Mouse (Mus musculus) right cerebral cortex, postnatal 25 days (tissue): ENCODE data around the gene Sv2a.
"Not testable (repeated sequence)": the region's sequence is repeated elsewhere in the genome, so short reads cannot be mapped to it uniquely, and the experiment has no call there.

Source experiments
- DNase-seq: peaks from one replicate; pipeline ENCODE4 v3.0.0; 2022

Sv2a gene

DNA sequence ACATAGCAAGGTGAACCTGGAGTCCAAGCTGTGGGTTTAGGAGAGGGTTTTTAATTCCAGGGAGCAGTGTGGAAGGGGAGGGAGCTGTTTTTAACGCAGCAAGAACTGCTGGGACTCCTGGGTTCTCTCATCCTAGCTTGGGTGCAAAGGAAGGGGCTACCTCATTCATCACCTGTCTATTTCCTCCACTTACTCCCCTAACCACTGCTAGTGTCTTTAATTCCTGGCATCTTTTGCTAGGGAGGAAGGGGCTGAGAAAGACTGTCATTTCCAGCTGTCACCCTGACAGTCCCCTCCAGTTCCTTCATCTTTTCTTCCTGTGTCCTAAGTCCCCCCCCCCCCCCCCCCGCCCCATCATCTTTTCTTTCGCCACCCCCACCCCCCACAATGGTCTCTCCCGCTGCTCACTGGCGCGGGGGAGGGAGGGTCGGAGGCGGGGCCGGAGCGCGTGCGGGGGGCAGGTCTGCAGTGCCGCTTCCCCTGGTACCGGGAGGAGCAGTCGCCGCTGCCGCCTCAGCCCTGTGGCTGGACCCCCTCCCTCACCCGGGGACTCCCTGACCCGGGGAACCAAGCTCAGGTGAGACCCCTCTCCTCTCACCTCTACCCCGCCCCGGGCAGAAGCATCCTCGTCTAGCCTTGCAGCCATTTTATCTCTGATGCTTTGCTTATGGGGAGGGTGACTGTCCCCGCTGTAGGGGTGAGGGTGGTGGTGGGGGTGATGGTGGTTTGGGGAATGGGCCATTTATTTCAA lies at the start of gene Sv2a:
TSS of gene Sv2a (plus strand) at position 425 of the 751 bp plus-strand sequence.
- peak; percentile 79 for DNase-seq

DNA sequence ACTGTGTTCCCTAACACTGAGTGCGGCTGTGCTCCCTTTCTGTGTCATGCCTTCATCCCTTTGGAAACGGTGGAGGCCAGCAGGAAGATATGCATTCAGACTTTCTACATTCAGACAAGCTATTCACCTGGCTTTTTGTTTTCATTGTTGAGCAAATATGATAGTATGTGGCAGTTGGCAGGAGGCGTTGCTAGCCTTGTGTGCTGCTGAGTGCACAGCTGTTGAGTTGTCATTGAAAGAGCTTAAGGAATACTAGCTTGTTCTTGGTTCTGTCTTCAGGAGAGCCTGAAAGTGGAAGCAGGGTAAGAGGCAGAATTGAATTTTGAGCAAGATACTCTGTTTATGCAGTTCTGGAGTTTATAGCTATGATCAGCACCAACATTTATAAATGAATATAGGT lies 48.5 kb upstream of the Sv2a start:
- no peak for DNase-seq

DNA sequence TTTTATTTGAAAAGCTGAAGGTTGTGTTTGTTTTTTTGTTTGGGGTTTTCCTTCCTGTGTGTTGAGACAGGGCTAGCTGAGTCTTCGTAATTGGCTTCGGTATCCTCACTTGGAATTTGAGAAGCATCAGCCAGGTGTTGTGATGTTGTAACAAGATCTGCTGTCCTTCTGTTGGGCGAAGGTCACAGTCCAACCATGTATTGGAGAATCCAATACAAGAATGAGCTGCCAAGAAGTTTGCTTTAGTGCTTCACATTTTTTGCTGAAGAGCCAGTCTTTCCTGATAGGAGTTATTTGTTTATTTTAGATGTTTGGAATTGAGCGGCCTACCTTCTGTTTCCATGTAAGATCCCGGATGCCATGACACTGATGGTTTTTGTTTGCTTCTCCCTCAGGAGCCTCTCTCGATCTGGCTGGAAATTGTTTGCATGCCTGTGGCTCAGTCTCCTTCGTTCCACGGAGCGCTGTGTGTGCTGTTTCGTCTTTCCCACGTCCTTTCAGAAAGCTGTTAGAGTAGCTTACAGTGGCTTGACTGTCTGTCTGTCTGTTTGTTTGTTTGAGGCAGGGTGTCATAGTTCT lies 47.5 kb upstream of the Sv2a start:
- no peak for DNase-seq

- no peak for DNase-seq
These were observed 45.9 kb upstream of the Sv2a start for GRCm38 (mm10) chr3:96135011-96135410.

GRCm38 (mm10) chr3:96147950-96148349 lies 33.0 kb upstream of the Sv2a start:
- DNase-seq: peak; percentile 41

DNA sequence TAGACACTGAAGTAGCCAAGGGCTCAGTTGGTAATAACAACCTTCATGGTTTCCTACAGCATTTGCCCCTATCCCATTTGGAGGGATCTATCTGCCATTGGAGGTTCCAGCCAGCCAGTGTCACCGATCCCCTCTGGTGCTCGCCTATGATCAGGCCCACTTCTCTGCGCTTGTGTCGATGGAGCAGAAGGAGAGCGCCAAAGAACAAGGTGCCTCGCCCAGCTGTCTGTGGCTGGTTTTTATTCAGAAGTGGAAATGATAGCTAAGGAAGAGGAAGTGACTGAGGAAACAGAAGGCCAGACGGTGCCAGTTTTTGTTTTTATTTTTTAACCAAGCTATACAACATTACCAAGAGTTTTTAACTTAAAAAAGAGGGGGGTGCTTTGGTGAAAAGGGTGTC lies 29.1 kb upstream of the Sv2a start:
- no peak for DNase-seq

- DNase-seq: no peak
These were observed 28.3 kb upstream of the Sv2a start for GRCm38 (mm10) chr3:96152611-96153010.

- DNase-seq: no peak
These were observed 25.4 kb upstream of the Sv2a start for GRCm38 (mm10) chr3:96155501-96155900.

- no peak for DNase-seq
These were observed 21.1 kb upstream of the Sv2a start for GRCm38 (mm10) chr3:96159820-96160219.

DNA sequence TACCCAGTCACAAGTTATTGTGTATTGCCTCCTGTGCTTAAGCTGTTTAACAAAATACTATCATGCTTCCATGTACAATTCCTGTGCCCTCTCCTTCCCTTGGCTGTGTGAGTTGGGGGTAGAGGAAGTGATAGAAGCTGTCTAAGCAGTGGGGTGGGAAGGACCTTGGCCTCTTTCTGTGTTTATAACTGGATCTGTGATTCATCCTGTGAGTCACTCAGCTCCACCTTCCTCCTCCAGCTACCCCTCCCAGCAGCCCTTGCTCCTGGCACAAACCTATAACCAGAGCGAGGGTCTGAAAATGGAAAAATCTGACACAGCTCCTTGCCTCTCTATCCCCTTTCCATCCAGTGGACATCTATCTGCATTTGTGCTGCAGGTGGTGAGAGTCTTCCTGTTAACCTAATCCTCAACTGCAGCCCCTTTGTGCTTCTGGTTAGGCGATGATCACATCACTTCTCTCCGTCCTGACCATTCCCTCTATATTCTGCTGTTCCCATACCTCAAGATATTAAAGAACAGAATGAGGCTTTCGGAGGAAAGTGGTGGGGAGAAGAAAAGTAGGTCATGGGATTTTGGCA lies 20.6 kb upstream of the Sv2a start:
- DNase-seq: peak; percentile 59

DNA sequence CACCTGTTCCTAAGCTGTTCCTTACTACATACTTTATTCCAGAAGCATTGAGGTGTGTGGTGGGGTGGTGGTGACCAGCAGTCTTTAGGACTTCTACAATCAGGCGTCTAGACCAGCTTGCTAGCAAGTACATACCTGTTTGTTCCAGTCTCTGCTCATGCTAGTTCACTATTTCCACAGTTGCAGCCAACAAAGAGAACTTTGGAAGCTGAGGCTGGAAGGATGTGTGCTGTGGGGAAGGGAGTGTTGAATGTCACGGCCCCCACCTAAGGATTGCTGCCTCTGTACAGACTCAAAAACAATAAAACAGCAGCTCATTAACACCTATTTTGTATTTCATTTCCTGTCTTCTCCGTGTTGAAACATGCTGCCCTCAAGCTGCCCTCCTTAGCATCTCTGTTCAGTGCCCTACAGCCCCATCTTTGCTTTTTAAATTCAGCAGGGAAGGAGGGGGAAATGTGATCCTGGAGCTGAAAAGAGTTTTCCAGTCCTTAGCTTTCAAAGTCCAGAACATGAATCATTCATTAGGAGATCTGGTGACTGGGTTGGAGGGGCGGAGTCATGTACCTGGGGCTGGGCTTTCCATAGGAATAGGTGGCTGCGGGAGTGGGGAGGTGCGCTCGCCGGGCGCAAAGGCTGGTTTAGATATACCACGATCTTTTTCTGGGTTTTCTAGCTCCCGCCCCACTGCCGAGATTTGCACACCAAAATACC lies 20.0 kb upstream of the Sv2a start:
- peak; percentile 60 for DNase-seq

DNA sequence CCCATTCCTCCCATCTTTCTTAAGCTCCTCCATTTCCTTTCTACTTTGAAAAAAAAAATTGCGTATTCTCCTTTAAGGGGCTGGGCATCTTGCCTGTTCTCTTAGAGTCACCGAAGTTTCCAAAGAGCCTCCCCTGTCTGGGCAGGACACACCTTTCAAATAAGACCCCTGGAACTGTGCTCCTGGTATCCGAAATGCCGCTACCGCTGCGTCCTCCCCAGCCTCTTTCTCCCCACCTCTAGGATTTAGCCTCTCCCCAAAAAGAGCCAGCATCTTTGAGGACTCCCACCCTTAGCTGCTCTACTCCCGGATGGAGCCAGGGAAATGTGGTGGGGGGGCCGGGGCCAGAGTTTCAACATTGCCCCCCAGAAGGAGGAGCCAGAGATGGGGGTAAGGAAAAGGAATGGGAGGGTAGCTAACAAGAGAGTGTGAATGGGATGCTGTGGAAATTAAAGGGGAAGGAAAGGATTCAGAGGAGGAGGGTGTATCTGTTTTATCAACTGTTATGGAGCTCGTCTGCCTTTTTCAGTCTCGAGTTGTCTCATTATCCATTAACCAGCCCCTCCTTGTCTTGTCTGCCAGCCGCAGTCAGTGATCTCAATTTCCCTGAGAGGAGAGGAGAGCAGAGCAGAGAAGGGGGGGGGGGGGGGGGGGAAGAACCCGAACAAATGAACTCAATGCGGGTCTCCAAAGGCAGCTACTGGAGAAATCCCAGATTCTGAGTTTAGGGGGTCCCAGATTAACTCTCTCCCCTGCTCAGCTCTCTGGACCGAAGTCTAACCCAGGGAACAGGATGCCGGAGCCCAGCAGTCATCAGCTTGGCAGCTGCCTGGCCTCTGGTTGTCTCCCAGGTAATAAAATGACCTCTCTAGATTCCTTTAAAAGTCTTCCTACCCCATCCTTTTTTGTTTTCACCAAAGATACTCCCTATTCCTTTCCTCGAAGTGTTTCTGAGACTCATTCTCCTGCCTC lies 18.8 kb upstream of the Sv2a start, which contains the start of gene Mtmr11:
TSS of gene Mtmr11 (plus strand) at position 136 of the 972 bp plus-strand sequence.
- DNase-seq: no peak

DNA sequence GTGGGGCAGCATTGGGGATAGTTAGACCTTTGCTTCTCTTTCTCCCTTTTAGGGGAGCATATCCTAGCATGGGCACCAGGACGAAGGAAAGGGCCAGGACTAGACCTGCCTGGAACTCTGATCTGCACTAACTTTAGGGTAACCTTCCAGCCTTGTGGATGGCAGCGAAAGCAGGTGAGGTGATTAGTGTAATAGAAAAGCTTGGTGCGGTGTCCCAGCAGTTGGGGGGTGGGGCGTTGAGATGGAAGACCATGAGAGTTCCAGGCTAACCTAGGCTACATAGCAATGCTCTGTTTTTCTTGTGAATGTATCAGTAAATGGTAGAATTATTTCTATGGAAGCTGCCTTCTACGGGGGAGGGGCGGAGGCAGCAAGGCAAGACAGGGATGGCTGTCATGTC lies 17.9 kb upstream of the Sv2a start:
- DNase-seq: no peak

DNA sequence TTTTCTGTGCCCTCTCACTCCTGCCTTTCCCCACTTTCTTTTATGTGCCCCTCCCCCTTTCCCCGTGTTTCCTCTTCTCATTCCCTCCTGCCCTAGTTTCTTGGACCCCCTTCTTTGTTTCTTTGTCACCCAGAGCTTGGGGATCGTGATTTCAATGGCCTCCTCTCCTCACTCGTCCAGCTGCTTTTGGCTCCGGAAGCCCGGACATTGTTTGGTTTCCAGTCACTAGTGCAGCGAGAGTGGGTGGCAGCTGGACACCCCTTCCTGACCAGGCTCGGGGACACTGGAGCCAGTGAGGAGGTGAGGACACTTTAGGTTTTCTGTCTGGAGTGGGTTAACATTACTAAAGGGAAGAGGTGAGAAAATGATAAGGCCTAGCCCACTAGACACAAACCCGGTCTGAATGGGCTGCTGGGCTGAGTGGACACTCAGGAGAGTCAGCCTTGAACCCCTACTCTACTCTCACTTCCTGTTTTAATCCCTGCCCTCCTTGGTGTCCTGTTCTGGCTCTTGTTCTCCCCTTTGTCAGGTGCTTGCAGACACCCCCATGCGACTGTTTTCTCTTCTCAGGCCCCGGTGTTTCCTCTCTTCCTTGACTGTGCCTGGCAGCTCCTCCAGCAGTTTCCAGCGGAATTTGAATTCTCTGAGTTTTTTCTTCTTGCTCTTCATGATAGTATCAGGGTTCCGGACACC lies 12.3 kb upstream of the Sv2a start:
- DNase-seq: no peak

- DNase-seq: no peak
These were observed 10.7 kb upstream of the Sv2a start for GRCm38 (mm10) chr3:96170276-96170675.

GRCm38 (mm10) chr3:96170976-96171545 lies 9.9 kb upstream of the Sv2a start:
- DNase-seq: no peak

DNA sequence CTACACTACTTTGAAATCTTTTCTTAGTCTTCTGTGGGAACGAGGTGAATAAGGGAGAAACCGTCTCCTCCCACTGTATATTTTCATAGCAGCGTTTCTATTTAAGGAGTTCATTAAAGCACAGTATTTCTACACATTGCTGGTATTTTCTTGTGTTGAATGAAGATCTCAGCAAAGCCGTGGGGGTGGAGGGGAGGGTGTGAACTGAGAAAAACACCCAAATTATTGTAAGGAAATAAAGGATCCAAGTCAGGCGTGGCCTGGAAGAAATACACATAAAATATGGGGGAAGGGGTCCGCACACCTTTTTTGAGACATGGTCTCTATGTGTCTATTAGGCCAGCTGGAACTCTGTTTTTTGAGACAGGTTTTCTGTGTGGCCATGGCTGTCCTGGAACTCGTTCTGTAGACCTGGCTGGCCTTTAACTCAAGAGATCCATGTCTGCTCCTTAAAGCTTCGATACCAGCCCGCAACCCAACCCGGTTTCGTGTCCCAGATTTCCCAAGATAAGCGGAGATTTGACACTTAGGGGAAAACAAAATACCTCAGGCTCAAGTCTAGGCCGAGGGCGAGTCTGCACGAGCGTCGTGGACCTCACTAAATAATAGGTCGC lies 9.3 kb upstream of the Sv2a start:
- no peak for DNase-seq

DNA sequence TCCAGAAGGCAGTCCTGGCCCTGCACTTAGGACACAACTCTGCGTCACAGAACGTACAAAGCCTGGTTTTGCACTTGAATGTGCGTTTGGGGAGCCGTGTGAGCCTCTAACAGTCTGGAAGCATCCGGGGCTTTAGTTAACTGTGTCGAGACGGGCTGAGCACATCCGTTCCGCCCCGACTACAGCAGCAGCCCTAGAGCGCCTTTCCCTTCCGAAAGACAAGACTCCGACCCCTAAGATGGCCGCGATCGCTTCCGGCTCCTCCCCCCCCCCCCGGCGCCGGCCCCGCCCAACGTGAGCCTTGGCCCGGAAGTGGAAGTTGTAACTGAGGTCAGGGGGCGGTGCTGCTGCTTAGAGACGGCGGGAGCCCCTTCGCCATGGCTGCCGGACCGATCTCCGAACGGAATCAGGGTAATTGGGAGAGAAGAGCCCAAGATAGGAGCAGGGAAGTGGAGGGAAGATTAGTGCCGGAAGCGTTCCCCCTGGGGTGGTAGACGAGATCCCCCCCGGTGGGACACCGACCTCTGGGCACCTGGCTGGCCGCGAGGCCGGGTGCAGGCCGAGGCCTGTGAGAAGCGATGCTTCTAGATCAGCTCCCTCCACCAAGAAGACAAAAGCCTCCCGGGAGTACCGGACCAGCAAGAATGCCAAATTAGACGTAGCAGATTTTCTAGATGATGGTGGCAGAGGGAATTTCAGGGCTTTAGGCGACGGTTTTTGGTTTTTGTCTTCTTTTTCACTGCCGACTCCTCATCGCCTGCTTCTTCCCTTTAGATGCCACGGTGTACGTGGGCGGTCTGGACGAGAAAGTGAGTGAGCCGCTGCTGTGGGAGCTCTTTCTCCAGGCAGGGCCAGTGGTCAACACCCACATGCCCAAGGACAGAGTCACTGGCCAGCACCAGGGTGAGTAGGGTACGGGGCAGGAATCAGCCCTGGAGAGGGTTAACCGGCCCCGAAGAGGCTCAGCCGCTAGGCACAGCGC lies 8.5 kb upstream of the Sv2a start, which contains the start of gene Sf3b4:
TSS of gene Sf3b4 (plus strand) at position 136 of the 982 bp plus-strand sequence.
- peak; percentile 83 for DNase-seq

GRCm38 (mm10) chr3:96173185-96173584 lies 7.8 kb upstream of the Sv2a start:
- DNase-seq: no peak

- DNase-seq: not testable (repeated sequence)
These were observed 6.9 kb upstream of the Sv2a start for GRCm38 (mm10) chr3:96174042-96174441.
